Mouse (Mus musculus): ENCODE measurements around the gene Napb.
A peak's percentile ranks its signal among the peaks of the same experiment; 100 is the strongest.
"Not testable (repeated sequence)": the region's sequence is repeated elsewhere in the genome, so short reads cannot be mapped to it uniquely, and the experiment has no call there.

Gene Napb

DNA sequence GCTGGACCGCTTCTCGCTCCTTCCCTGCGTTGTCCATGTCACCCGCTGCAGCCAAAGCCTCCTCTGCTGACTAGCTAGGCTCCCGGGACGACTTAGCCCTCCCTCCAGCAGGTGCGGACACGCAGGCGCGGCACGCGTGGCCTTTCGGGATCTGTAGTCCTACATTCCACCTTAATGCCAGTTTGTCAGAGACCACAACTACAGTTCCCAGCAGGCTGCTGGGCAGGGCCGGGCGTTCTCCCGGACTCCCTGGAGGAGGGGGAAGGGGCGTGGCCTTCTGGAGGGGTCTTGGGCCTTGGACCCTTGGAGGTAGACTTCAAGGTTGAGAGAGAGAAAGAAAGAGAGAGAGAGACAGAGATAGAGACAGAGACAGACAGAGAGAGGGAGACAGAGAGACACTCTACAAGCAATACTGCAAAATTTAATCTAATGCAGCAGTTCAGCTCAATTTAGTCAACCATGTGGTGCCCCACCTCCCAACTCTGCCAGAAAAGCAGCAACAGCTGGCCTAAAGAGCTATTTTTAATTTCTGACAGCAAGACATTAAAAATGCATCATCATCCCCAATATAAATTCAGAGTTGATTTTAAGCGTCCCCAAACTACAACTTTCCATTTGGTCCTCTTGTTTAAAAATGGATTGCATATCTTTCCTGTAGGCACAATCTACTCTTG, at the start of gene Napb:
Napb (minus strand) TSS at position 141 of the 674 bp plus-strand sequence.
- peak; percentile 93 for DNase-seq (ENCODE audit: low spot score in 2 of 2)

DNA sequence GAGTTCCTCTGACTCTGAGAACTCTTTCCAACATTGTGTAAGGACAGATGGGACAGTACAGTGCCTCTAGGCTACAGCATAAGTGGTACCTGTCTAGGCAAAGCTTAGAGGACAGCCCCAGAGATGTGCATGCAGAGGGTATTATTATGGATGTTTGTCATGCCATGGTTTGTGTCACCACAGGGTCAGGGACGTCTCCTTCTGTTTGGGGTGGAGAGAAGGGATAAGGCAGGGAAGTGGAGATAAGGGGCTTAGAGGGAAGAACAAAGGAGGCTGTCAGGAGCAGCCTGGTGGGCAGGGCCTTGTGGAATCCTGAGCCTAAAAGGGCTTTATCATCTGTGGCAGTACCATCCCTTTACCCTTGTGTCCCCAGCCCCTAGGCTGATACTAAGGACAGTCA, 49.4 kb upstream of the Napb start, which contains the start of gene 8030411F24Rik:
8030411F24Rik (plus strand) TSS at position 301 of the 400 bp plus-strand sequence.
- DNase-seq (ENCODE audit: low spot score in 2 of 2) = no peak

- not testable (repeated sequence) for DNase-seq (ENCODE audit: low spot score in 2 of 2)
Measured at GRCm38 (mm10) chr2:148771397-148771796, 39.1 kb upstream of the Napb start, which contains the start of gene Cst11. Gene Cst11 (minus strand): TSS chr2:148771497.

- no peak for DNase-seq (ENCODE audit: low spot score in 2 of 2)
Measured at GRCm38 (mm10) chr2:148763648-148764388, 31.6 kb upstream of the Napb start.

- no peak for DNase-seq (ENCODE audit: low spot score in 2 of 2)
Measured at GRCm38 (mm10) chr2:148754310-148754846, 22.1 kb upstream of the Napb start.

- peak; percentile 56 to 65 for DNase-seq (ENCODE audit: low spot score in 2 of 2)
Measured at GRCm38 (mm10) chr2:148751893-148752813, 19.9 kb upstream of the Napb start.

DNA sequence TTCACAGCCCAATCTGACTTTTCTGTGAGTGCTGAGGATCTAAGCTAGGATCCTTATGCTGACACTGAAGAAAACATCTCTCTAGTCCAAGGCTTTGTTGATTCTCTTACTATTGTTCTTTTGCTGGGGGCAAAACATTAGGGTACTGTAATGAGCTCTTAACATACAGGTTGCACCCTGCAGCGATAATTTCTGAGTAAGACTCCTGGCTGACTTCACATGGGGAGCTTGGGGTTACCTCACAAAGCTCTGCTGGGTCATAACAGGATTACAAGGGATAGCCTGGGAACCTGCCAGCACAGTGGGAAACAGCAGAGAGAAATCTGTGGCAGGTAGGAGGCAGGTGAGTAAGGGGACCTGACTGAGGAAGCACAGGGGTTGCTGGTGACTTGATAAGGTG, 17.8 kb upstream of the Napb start, which contains the start of gene Cstl1:
Cstl1 (plus strand) TSS at position 301 of the 400 bp plus-strand sequence.
- DNase-seq (ENCODE audit: low spot score in 2 of 2) = no peak

- DNase-seq (ENCODE audit: low spot score in 2 of 2) = no peak
Measured at GRCm38 (mm10) chr2:148743846-148744407, 11.7 kb upstream of the Napb start.

GRCm38 (mm10) chr2:148743001-148743400, 10.7 kb upstream of the Napb start:
- peak; percentile 21 to 23 for DNase-seq (ENCODE audit: low spot score in 2 of 2)

- no peak for DNase-seq (ENCODE audit: low spot score in 2 of 2)
Measured at GRCm38 (mm10) chr2:148731614-148732326, 497 bp downstream of the Napb start.

- no peak for DNase-seq (ENCODE audit: low spot score in 2 of 2)
Measured at GRCm38 (mm10) chr2:148719271-148719995, 12.8 kb downstream of the Napb start.

DNA sequence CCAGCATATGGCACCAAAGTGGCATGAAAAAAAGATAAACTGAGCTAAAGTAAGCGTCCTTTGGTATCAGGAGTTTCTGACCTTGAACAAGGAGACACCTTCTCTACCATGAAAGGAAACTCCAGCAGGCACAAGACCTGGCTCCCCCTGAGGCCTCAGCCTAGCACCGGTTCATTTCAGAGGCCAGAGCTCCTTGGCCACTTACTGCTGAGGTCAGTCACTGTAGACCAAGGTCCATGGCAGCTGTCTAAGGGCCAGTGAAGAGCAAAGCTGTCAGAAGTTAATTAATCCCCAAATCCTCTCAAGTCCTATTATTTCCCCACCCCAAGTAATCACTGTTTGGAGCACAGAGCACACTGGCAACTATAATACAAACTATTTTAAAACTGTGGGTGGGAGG, 15.2 kb downstream of the Napb start:
- DNase-seq (ENCODE audit: low spot score in 2 of 2) = no peak

DNA sequence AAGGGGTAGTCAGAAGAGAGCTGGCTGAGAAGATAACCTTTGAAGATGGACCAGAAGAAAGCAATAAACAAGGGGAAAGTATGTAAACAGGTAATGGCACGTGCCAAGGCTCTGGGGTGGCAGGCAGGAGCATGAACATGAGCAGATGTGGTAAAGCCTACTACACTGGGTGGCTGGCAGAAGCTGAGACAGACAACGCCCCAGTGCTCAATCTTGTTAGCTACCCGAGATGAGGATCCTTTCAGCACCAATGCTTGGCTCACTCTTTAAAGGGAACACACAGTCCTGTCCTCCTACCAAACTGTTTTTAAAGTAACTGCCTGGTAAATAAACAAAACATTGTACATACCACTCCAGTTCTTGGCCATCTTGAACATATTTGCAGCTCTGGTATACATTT, 19.9 kb downstream of the Napb start:
- DNase-seq (ENCODE audit: low spot score in 2 of 2) = no peak

- DNase-seq (ENCODE audit: low spot score in 2 of 2) = no peak
Measured at GRCm38 (mm10) chr2:148707202-148707530, 25.1 kb downstream of the Napb start.

DNA sequence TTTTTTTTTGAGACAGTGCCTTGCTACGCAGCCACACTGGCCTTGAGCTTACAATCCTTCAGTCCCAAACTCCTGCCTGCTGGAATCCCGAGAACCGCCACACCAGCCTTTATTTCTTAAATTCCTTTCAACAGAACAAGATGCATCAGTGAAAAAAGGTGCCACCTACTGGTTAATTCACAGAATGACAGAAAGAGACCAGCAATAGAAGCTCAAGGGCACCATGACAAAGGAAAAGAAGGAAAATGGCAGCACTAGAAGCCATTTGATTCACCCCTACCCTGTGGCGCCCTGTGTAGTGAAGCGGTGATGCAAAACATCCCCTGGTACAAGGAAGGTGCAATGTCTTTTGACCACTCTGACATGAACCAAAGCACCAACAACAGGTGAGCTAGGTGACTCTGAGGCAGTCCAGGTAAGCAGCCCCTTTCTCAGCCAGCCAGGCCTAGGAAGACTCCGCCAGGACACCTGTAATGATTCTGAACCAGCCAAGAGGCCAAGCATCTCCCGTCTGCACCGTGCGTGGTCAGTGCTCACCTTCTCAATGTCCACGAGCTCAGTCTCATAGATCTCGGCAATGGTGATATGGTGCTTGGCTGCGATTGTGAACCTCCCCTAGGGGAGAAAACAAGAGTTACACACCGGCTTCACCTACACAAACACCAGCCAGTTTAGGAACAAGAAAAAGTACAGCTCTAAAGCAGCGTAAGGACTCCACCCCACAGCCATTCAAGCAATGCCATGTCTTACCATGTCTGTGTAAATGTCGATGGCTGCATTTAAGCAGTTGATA, 25.7 kb downstream of the Napb start:
- DNase-seq (ENCODE audit: low spot score in 2 of 2) = no peak

GRCm38 (mm10) chr2:148698571-148698970, 33.7 kb downstream of the Napb start:
- no peak for DNase-seq (ENCODE audit: low spot score in 2 of 2)

DNA sequence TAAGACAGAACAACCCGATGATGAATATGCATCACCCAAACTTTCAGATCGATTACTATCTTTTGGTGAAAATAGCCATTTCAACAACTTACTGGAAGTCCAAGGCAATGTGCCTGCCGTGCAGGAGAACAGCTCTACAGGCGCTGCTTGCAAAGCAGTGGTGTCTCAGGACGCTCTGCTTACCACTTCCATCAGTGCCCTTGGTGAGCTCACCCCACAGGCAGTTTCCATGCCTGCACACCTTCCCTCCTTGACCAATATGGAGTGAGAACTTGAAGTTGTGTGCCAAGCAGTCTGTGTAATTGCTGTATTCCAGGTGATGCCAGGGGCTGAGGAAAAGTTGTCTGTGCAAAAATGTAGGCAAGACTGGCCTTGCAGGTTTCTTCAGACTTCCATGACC, 41.5 kb downstream of the Napb start:
- DNase-seq (ENCODE audit: low spot score in 2 of 2) = no peak

GRCm38 (mm10) chr2:148690291-148690690, 42.0 kb downstream of the Napb start:
- DNase-seq (ENCODE audit: low spot score in 2 of 2) = no peak

GRCm38 (mm10) chr2:148689444-148690140, 42.7 kb downstream of the Napb start:
- DNase-seq (ENCODE audit: low spot score in 2 of 2) = no peak

Measured in frontal cortex, postnatal 10 days (tissue).